Mouse (Mus musculus) testis, adult 2 months (tissue): ENCODE data around the gene Dpp6.

Experiments
- CTCF ChIP-seq: fragments of 200-500 bp; IDR thresholded peaks from 2 replicates; pipeline ENCODE4 v1.5.1; 2012; ENCODE audit warnings: low read depth, mild to moderate bottlenecking, inconsistent platforms, low read length, moderate library complexity; ENCODE audit not compliant: control insufficient read depth, insufficient read depth, insufficient replicate concordance
- POLR2A ChIP-seq: fragments of 200-500 bp; IDR thresholded peaks from 2 replicates; pipeline ENCODE4 v1.6.1; 2012; ENCODE audit warnings: low read depth, mild to moderate bottlenecking, inconsistent platforms, low read length, moderate library complexity; ENCODE audit not compliant: control insufficient read depth

- TF ChIP-seq POLR2A (no peak), CTCF (no peak)
These were observed 748.7 kb downstream of the Dpp6 start for GRCm38 (mm10) chr5:27565700-27566099.
